Mouse (Mus musculus): ENCODE data around the gene Phf19. TPM values are rescaled to one million over a fixed set of nuclear protein-coding genes. Genes with fewer than 3 reads are reported as not detected.

Gene Phf19
- polyA plus RNA-seq, 1 experiment, result 3.7 TPM

DNA sequence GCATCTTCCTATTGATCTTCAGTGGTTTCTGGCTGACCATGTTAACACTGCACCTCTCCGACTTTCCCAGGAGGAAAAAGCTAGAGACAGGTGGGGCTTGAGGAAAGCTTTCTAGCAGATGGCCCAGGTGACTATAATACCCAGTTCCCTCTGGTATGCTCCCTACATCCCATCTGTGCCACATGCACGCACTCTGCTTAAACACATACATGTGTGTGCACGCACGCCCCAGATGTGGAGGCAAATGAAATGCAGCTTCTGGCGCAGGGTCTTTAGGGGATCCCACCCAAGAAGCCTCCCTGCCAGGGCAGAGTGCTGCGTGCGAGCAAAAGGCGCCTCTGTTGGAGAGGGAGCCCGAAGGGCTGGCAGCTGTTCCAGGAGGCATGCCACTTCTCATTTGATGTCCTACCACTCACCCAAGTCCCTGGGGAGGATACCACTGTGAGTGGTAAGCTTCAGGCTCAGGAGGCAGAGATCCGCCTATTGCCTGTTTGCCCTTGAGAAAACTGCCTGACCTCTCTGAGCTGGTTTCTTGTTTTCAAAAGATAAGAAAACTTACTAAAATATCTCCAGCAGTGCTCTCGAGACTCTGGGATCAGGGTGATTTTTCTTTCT is 27.3 kb upstream of the Phf19 start:
- H3K27me3 ChIP-seq (ENCODE audit: control insufficient read depth, insufficient read depth, low read length), result no peaks in the 10 kb centered on the region
- TF ChIP-seq POLR2A (IDR thresholded peaks at IDR 0.05; ENCODE audit: low read depth, low read length) (no peak), CTCF (IDR thresholded peaks at IDR 0.05; ENCODE audit: extremely low read depth, insufficient read depth, insufficient read length, insufficient replicate concordance) (no peak)
- peak; percentile 49 to 55 for DNase-seq (ENCODE audit: low read depth in 1 of 2, low spot score in 2 of 2)
- WGBS, result 55% methylated on average over 11 of the region's 11 CpGs
- no peak overlapping the region for H3K4me3 ChIP-seq (ENCODE audit: extremely low read depth, insufficient read depth, insufficient read length)
- H3K27ac ChIP-seq (ENCODE audit: insufficient read depth, low read length), result no peak overlapping the region
- H3K4me1 ChIP-seq (ENCODE audit: control insufficient read depth, insufficient read depth, insufficient read length), result peaks cover 46% of the 10 kb centered on the region; the same call in 1 of the 2 replicates
- H3K36me3 ChIP-seq (ENCODE audit: control insufficient read depth, insufficient read depth, low read length), result 0 out of 2 replicates have a peak, but pooled peaks cover 3% of the 10 kb centered on the region

DNA sequence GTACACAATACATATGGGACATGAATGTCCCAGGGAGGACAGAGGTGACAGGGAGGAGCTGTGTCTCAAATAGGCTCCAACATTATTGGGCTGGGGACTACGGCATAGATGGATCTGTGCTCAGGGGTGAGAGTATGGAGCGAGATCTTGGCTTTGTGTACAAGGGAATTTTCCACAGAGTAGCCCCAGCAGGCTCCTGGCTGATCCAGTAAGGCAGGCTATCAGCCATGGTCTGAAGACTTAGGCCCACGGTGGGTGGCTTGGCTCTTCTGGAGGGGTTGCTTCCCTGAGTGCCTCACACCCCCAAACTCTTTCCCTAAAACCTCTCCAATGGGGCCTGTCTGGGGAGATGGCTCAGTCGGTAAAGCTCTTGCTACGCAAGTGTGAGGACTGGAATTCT is 26.4 kb upstream of the Phf19 start:
- Histone ChIP-seq H3K4me3 (ENCODE audit: extremely low read depth, insufficient read depth, insufficient read length) (no peak overlapping the region), H3K4me1 (ENCODE audit: control insufficient read depth, insufficient read depth, insufficient read length) (peaks cover 43% of the 10 kb centered on the region; the same call in 1 of the 2 replicates), H3K36me3 (ENCODE audit: control insufficient read depth, insufficient read depth, low read length) (0 out of 2 replicates have a peak, but pooled peaks cover 1% of the 10 kb centered on the region), H3K27me3 (ENCODE audit: control insufficient read depth, insufficient read depth, low read length) (no peaks in the 10 kb centered on the region), H3K27ac (ENCODE audit: insufficient read depth, low read length) (no peak overlapping the region)
- DNase-seq (ENCODE audit: low read depth in 1 of 2, low spot score in 2 of 2), result no peak
- TF ChIP-seq CTCF (IDR thresholded peaks at IDR 0.05; ENCODE audit: extremely low read depth, insufficient read depth, insufficient read length, insufficient replicate concordance) (no peak), POLR2A (IDR thresholded peaks at IDR 0.05; ENCODE audit: low read depth, low read length) (no peak)
- WGBS, result 91% methylated on average over 5 of the region's 5 CpGs

DNA sequence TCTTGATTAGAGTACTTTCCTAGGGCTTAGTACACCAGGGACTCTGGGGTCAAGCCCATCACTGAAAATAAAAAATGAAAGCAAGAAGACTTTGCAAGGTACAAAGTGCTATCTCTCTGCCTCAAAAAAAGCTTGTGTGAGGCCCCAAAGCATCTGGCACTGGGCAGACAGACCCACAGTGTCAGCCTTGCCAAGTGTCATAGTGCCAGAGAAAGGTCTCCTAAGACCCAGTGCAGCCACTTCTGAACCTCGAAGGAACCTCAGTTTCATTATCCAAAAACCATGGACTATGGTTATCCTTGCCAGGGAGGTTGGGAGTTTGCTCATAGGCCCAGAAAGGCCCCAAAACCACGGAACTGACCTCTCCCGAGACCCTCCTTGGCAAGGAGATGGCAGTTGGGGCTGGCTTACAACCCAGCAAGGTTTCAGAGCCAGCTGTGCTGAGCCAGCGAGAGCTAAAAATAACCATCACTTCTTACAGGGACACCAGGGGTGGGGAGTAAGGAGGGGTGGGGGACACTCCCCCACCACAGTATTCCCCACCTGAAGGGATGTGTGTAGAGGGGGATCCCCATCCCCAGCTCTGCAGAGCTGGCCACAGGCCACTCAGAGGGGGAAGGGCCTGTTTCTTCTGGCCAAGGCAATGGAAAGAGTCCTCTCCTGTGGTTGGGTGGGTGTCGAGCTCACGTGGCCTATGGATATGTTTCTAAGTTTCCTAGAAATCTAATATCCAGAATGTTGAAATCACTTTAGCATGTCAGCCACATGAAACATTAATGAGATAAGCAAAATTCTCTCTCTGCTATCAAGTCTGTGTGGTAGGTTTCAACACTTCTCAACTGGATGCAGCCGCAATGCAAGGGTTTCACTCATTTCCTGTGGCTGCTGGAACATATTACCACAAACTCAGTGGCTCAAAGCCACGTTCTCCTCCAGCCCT is 24.7 kb upstream of the Phf19 start:
- no peak for TF ChIP-seq CTCF (IDR thresholded peaks at IDR 0.05; ENCODE audit: extremely low read depth, insufficient read depth, insufficient read length, insufficient replicate concordance)
- TF ChIP-seq POLR2A (IDR thresholded peaks at IDR 0.05; ENCODE audit: low read depth, low read length), result no peak
- H3K36me3 ChIP-seq (ENCODE audit: control insufficient read depth, insufficient read depth, low read length), result no peaks in the 10 kb centered on the region
- peaks cover 30% of the 10 kb centered on the region; the same call in 1 of the 2 replicates for H3K4me1 ChIP-seq (ENCODE audit: control insufficient read depth, insufficient read depth, insufficient read length)
- no peaks in the 10 kb centered on the region for H3K27me3 ChIP-seq (ENCODE audit: control insufficient read depth, insufficient read depth, low read length)
- WGBS, result 11% methylated on average over 8 of the region's 8 CpGs
- H3K27ac ChIP-seq (ENCODE audit: insufficient read depth, low read length), result no peak overlapping the region
- no peak for DNase-seq (ENCODE audit: low read depth in 1 of 2, low spot score in 2 of 2)
- H3K4me3 ChIP-seq (ENCODE audit: extremely low read depth, insufficient read depth, insufficient read length), result no peak overlapping the region

DNA sequence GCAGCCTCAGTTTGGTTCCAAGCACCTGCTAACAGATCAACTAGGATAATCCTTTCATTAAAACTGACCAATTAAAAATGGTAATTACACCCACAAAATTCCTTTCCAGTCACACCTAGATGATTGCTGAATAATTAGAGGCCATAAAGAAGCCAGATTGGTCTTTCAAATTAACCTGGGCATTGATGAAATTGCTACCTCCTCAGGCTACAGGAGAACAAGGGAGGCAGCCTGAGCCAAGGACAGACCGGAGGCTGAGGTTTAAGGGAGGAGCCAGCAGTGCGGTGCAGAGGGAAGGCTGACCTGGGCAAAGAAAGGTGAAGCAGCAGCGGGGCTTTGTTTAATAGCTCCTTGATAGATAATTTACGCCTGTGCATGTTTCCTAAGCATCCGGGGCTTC is 23.6 kb upstream of the Phf19 start:
- Histone ChIP-seq H3K27ac (ENCODE audit: insufficient read depth, low read length) (no peak overlapping the region), H3K27me3 (ENCODE audit: control insufficient read depth, insufficient read depth, low read length) (no peaks in the 10 kb centered on the region), H3K4me3 (ENCODE audit: extremely low read depth, insufficient read depth, insufficient read length) (no peak overlapping the region), H3K4me1 (ENCODE audit: control insufficient read depth, insufficient read depth, insufficient read length) (peaks cover 28% of the 10 kb centered on the region; the same call in 1 of the 2 replicates), H3K36me3 (ENCODE audit: control insufficient read depth, insufficient read depth, low read length) (no peaks in the 10 kb centered on the region)
- TF ChIP-seq CTCF (IDR thresholded peaks at IDR 0.05; ENCODE audit: extremely low read depth, insufficient read depth, insufficient read length, insufficient replicate concordance) (no peak), POLR2A (IDR thresholded peaks at IDR 0.05; ENCODE audit: low read depth, low read length) (no peak)
- 28% methylated on average over 5 of the region's 5 CpGs for WGBS
- no peak for DNase-seq (ENCODE audit: low read depth in 1 of 2, low spot score in 2 of 2)

DNA sequence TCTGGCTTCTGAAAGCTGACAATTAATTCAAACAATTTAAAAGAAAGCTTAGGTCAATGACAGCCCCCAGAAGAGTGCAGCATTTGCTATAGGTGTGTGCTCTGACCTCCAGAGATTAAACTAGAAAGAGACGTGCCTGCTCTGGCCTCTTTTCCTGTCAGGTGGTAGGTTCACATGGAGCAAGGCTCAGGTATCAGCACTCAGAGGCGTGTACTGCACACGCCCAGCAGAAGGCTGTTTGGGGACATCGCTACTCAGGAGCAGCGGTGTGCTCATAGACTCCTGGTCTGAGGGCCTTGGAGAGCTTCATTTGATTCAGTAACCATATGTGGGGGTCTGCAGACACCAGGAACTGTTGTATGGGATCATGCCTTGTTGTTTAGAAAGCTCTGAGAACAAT is 13.5 kb upstream of the Phf19 start:
- no peaks in the 10 kb centered on the region for H3K4me1 ChIP-seq (ENCODE audit: control insufficient read depth, insufficient read depth, insufficient read length)
- no peaks in the 10 kb centered on the region for H3K36me3 ChIP-seq (ENCODE audit: control insufficient read depth, insufficient read depth, low read length)
- no peaks in the 10 kb centered on the region for H3K27me3 ChIP-seq (ENCODE audit: control insufficient read depth, insufficient read depth, low read length)
- H3K4me3 ChIP-seq (ENCODE audit: extremely low read depth, insufficient read depth, insufficient read length), result no peak overlapping the region
- TF ChIP-seq CTCF (IDR thresholded peaks at IDR 0.05; ENCODE audit: extremely low read depth, insufficient read depth, insufficient read length, insufficient replicate concordance) (no peak), POLR2A (IDR thresholded peaks at IDR 0.05; ENCODE audit: low read depth, low read length) (no peak)
- WGBS, result 82% methylated on average over 5 of the region's 5 CpGs
- H3K27ac ChIP-seq (ENCODE audit: insufficient read depth, low read length), result no peak overlapping the region
- no peak for DNase-seq (ENCODE audit: low read depth in 1 of 2, low spot score in 2 of 2)

DNA sequence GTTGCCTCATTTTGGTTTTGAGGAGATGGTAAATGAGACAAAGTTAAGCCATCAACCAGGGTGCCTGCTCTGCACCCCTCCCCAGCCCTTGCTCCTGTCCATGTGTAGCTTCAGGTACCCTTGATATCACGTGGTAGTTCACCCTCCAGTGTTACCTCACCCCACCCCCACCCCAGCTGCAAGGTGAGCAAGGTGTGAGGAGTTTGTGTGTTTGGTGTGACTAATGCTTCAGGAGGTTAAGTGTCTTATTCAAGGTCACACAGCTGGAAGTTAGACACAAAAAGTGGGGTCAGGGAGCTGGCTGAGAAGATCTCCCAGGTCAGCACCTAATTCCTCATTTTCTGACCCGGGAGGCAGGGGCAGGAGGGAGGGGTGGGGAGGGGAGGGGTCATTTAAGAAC is 8.9 kb upstream of the Phf19 start:
- WGBS, result 48% methylated on average over 2 of the region's 2 CpGs
- no peak for DNase-seq (ENCODE audit: low read depth in 1 of 2, low spot score in 2 of 2)

More for the DNA sequence above, 8.9 kb upstream of the Phf19 start:
- Histone ChIP-seq H3K27me3 (ENCODE audit: control insufficient read depth, insufficient read depth, low read length) (no peaks in the 10 kb centered on the region), H3K4me1 (ENCODE audit: control insufficient read depth, insufficient read depth, insufficient read length) (peaks cover 11% of the 10 kb centered on the region; the same call in 1 of the 2 replicates), H3K36me3 (ENCODE audit: control insufficient read depth, insufficient read depth, low read length) (no peaks in the 10 kb centered on the region), H3K4me3 (ENCODE audit: extremely low read depth, insufficient read depth, insufficient read length) (no peak overlapping the region), H3K27ac (ENCODE audit: insufficient read depth, low read length) (no peak overlapping the region)
- TF ChIP-seq CTCF (IDR thresholded peaks at IDR 0.05; ENCODE audit: extremely low read depth, insufficient read depth, insufficient read length, insufficient replicate concordance), result no peak
- no peak for TF ChIP-seq POLR2A (IDR thresholded peaks at IDR 0.05; ENCODE audit: low read depth, low read length)

Measured in spleen, adult 2 months (tissue).